Mouse (Mus musculus) 3134 (cell line): ENCODE results near the gene Ppp6r2.

Experiments used
- DNase-seq: peaks from one replicate; pipeline ENCODE4 v3.0.0-alpha.2; 2011; ENCODE audit warnings: low spot score; ENCODE audit not compliant: insufficient read length; ENCODE audit errors: extremely low read depth

The Ppp6r2 gene

GRCm38 (mm10) chr15:89241025-89241424, 29.7 kb downstream of the Ppp6r2 start:
- no peak for DNase-seq

DNA sequence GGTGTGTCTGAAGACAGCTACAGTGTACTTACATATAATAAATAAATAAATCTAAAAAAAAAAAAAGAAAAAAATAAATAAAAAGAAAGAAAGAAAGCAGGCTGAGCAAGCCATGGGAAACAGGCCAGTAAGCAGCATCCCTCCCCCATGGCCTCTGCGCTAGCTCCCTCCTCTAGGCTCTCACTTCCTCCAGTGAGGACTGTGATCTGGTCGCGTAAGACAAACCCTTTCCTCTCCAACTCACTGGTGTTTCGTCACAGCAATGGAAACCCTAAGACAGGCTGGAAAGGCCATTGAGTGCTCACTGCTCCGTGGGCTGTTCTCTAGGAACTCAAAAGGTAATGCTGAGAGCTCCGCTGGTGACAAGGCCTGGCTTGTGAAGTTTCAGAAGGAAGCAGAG, 37.7 kb downstream of the Ppp6r2 start:
- DNase-seq = no peak

DNA sequence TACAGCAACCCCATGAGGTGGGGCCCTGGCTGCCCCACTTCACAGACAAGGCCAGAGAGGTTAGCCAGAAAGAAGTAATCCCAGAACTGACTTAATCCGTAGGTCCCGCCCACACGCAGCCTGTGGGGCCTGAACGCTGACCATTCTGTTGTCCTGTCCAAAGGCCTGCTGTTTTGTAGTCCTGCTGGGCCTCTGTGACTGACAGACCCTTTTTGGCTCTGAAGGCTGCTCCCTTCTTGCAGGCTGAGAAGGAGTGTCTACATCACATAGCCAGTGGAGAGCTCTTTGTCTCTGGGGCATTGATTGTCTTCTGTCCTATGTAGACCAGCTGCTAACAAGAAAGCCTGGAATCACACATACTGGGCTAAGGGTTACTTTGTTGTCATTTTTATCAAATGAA, 44.0 kb downstream of the Ppp6r2 start:
- no peak for DNase-seq

GRCm38 (mm10) chr15:89258997-89259396, 47.6 kb downstream of the Ppp6r2 start:
- no peak for DNase-seq

DNA sequence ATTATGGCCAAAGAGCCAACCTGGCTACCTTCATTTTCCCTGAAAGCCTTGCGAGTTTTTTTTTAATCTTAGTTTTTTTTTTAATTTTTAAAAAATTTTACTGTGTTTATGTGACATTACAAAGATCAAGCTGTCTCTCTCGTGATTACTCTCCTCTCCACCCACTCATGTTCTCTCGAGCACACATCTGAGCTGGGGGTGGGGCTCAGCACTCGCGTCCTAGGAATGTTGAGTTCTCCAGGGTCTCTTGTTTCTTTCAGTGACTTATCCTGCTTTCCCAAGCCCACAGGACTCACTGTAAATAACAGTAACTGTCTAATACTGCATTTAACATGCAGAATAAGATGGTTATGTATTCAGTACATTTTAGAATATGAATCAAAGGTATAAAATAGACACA, 53.1 kb downstream of the Ppp6r2 start:
- no peak for DNase-seq

GRCm38 (mm10) chr15:89275497-89275896, 64.1 kb downstream of the Ppp6r2 start:
- DNase-seq = no peak

DNA sequence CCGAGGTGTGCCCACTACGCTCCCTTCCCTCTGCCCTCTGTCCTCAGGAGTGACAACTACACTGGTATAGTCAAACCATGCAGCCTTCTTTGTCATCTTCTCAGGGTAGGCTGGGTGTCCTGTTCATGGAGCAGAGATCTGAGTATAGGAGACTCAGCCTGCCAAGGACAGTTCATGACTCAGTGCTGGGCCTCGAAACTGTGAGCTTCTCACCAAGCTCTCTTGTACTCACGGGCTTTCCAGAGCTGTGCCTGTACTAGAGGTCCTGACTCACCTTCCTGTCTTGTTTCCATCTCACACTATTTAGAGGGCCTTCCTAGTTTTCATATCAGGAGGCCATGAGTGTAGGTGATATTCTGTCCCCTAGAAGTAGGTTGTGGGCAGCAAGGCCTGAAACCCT, 66.0 kb downstream of the Ppp6r2 start:
- no peak for DNase-seq

DNA sequence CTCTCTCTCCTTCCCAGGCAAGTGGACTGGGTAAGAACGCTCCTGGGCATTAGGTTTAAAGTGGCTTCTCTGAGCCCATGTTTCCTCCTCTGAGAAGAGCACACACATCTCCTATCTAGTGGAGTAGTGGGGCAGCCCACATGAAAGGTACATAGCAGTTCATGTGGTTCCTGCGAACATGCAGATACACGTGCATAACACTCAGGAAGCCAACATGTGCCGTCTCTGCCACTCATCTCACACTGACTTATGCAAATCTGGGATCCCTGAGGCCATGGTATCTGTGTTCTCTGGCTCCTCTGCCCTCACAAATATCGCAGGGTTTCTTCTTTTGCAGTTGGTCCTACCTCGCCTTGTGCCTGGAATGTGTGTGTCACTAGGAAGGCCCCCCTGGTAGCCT, 71.2 kb downstream of the Ppp6r2 start:
- no peak for DNase-seq

GRCm38 (mm10) chr15:89284094-89284493, 72.7 kb downstream of the Ppp6r2 start:
- DNase-seq = no peak

- DNase-seq = no peak
Observed at GRCm38 (mm10) chr15:89285004-89285403, 73.7 kb downstream of the Ppp6r2 start.

DNA sequence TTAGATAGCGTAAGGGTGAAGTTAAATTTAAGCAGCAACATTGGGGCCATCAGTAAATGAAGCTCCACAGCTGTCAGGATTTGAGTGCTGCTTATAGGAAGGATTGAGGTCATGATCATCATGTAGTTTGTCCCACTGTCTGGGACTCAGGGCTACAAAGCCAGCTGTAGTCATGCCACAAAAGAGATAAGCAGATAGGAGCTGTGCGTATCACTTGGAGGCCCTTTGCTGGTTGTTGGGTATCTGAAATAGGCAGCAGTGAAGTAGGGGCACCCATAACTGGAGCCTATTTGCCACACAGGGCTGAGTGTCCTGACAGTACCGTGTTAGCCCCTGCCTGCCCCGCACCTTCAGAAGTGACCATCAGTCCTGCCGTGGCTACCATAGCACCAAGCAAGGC, 74.1 kb downstream of the Ppp6r2 start:
- DNase-seq = no peak

- no peak for DNase-seq
Observed at GRCm38 (mm10) chr15:89286114-89286513, 74.8 kb downstream of the Ppp6r2 start.

- DNase-seq = no peak
Observed at GRCm38 (mm10) chr15:89286582-89286981, 75.2 kb downstream of the Ppp6r2 start.

DNA sequence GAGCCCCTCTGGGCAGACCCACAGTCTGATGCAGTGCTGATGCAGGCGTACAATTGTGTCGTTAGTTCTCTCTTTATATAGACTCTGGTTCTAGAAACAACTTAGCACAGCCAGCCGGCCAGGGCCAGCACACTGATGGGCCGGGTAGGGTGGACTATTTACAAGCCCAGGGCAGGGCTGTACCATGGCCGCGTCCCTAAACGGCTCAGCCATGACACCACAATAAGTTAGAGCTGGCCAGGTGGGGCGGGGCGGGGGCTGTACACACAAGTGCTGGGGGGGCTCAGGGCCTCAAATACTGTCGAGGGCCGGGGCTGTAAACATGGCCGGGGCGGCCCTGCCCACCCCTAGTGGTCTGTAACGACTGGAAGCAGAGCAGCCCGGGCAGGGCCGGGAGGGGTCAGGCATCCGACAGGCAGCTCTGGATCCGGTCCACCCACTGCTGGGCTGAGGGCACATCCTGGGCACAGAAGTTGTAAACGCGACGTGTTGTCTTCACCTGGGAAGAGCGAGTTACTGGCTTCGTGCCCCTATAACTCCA, 76.9 kb downstream of the Ppp6r2 start:
- DNase-seq = no peak

DNA sequence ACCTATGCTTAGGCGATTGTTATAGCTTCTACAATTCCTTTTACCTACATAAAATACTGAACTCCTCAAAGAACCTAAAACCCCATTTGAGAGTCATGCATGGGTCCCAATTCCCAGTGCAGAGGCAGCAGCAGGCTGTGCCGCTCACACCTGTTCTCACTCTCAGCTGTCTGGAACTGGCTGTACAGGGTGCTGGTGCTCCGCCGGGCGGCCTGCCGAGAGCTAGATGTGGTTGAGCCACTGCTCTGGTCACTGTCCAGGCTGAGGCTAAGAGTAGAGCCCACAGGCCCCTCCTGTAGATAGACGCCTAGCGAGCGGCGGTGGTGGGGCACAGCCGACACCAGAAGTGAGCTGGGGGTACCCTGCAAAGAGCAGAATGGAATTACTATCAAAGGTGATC, 78.1 kb downstream of the Ppp6r2 start:
- no peak for DNase-seq

- DNase-seq = no peak
Observed at GRCm38 (mm10) chr15:89291521-89291920, 80.2 kb downstream of the Ppp6r2 start.

GRCm38 (mm10) chr15:89292795-89293194, 81.4 kb downstream of the Ppp6r2 start:
- DNase-seq = no peak

GRCm38 (mm10) chr15:89293778-89294177, 82.4 kb downstream of the Ppp6r2 start:
- DNase-seq = no peak

DNA sequence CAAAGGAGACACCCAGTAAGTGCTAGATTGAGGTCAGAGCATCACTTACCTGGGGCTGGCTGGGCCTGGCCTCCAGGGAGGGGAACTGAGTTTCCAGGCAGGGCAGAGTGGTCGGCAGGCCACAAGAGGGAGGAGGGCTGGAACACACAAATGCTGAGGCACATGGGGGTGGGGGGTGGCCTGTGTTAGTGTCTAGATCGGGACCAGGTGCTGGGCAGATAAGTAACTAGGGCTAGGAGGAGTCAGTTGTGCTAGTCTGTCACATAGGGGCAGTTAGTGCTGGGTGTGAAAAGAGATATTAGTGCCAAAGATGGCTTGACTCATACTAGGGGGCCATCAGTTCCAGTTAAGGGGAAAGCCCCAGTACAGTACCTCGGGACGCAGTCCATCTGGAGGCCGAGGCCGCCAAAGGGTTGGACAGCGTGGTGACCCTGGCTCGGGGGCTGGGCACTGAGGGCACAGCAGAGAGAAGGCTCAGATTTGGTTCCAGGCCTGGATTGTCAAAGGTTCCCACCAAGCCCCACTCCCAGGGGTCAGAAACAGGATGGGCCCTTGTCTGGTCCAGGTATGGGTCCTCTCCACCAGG, 84.3 kb downstream of the Ppp6r2 start:
- DNase-seq = no peak

- no peak for DNase-seq
Observed at GRCm38 (mm10) chr15:89296465-89296864, 85.1 kb downstream of the Ppp6r2 start.

DNA sequence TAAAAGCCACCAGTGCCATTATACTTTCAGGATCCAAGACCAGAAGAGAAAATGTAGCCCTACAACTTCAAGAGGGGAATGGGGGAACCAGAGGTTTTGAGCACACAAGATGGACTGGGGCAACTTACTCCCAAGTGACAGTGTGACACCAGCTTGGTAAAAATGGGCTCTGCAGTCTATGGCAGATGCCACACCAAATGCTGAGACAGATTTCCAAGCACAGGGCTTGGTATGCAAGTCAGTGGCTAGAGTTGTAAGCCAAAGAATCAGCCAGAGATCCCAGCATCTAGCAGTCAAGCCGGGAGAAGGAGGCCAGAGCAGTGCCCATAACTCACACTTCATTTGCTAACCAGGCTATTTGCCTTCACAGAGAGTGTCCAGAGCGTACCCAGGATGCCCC, 86.3 kb downstream of the Ppp6r2 start:
- DNase-seq = no peak

- no peak for DNase-seq
Observed at GRCm38 (mm10) chr15:89300180-89300579, 88.8 kb downstream of the Ppp6r2 start.

GRCm38 (mm10) chr15:89300600-89300999, 89.2 kb downstream of the Ppp6r2 start:
- DNase-seq = no peak
